Mouse (Mus musculus): ENCODE results near the gene Hnf4a.

GRCm38 (mm10) chr2:163540231-163541117, 33.9 kb downstream of the Hnf4a start:
- TF ChIP-seq MAFK (IDR thresholded peaks at IDR 0.05; ENCODE audit: insufficient replicate concordance, low read length) (no peak), ZC3H11A (IDR thresholded peaks at IDR 0.05; ENCODE audit: low read depth, low read length) (no peak), KAT2A (IDR thresholded peaks at IDR 0.05; ENCODE audit: insufficient replicate concordance, low read length) (no peak)
